Mouse (Mus musculus): ENCODE measurements around the gene Ubc. TPM values are rescaled to one million over a fixed set of nuclear protein-coding genes. Genes with fewer than 3 reads are reported as not detected.

Gene Ubc
- polyA plus RNA-seq, 1 experiment, result 810 TPM

GRCm38 (mm10) chr5:125337526-125337925 is 52.5 kb downstream of the Ubc start:
- peaks cover 54% of the 10 kb centered on the region for H3K4me1 ChIP-seq (ENCODE audit: control insufficient read depth, insufficient read depth, low read length)
- no peak overlapping the region for H3K27ac ChIP-seq (ENCODE audit: insufficient read depth, low read depth, low read length)
- H3K4me3 ChIP-seq (ENCODE audit: insufficient read depth, low read length), result no peak overlapping the region
- TF ChIP-seq POLR2A (IDR thresholded peaks at IDR 0.05; ENCODE audit: borderline replicate concordance, low read depth, low read length), result no peak
- TF ChIP-seq CTCF (IDR thresholded peaks at IDR 0.05; ENCODE audit: low read depth, low read length), result no peak

- H3K4me1 ChIP-seq (ENCODE audit: control insufficient read depth, insufficient read depth, low read length), result peaks cover 56% of the 10 kb centered on the region
- no peak overlapping the region for H3K4me3 ChIP-seq (ENCODE audit: insufficient read depth, low read length)
- TF ChIP-seq POLR2A (IDR thresholded peaks at IDR 0.05; ENCODE audit: borderline replicate concordance, low read depth, low read length), result no peak
- no peak for TF ChIP-seq CTCF (IDR thresholded peaks at IDR 0.05; ENCODE audit: low read depth, low read length)
- H3K27ac ChIP-seq (ENCODE audit: insufficient read depth, low read depth, low read length), result no peak overlapping the region
These were observed 53.0 kb downstream of the Ubc start for GRCm38 (mm10) chr5:125337012-125337411.

Other genes starting within 250 kb of the Ubc start
- gene Ncor2, start 211.0 kb downstream of the Ubc start, polyA plus RNA-seq (2012; ENCODE audit: insufficient read depth, insufficient read length, missing spikeins), result 61.5 and 71.5 TPM in 2 replicates
- gene Scarb1, start 49.1 kb downstream of the Ubc start, polyA plus RNA-seq (2012; ENCODE audit: insufficient read depth, insufficient read length, missing spikeins), result 101 and 120 TPM in 2 replicates
- not detected in 2 replicates for gene Gm10382, start 880 bp downstream of the Ubc start, polyA plus RNA-seq (2012; ENCODE audit: insufficient read depth, insufficient read length, missing spikeins)
- gene Dhx37, start 43.9 kb upstream of the Ubc start, polyA plus RNA-seq (2012; ENCODE audit: insufficient read depth, insufficient read length, missing spikeins), result 13.1 and 18.4 TPM in 2 replicates
- gene Bri3bp, start 51.4 kb upstream of the Ubc start, polyA plus RNA-seq (2012; ENCODE audit: insufficient read depth, insufficient read length, missing spikeins), result 11.6 and 11.8 TPM in 2 replicates
- 10.3 and 19.0 TPM in 2 replicates for gene Aacs, start 85.6 kb upstream of the Ubc start, polyA plus RNA-seq (2012; ENCODE audit: insufficient read depth, insufficient read length, missing spikeins)
- not detected in 2 replicates for gene Tmem132b, start 141.6 kb upstream of the Ubc start, polyA plus RNA-seq (2012; ENCODE audit: insufficient read depth, insufficient read length, missing spikeins)